Mouse (Mus musculus): ENCODE measurements around the gene Ppp2r3a.

- TF ChIP-seq RCOR1 (IDR thresholded peaks at IDR 0.05; ENCODE audit: low read depth, low read length) (no peak), MAX (IDR thresholded peaks at IDR 0.05; ENCODE audit: low read length) (no peak), CTCF (IDR thresholded peaks at IDR 0.05 in 2 of 3, conservative IDR thresholded peaks at IDR 0.05 in 1 of 3; ENCODE audit: control insufficient read depth in 1 of 3, insufficient read depth in 1 of 3, low read depth in 2 of 3, low read length in 3 of 3, poor library complexity in 1 of 3, severe bottlenecking in 1 of 3) (no peak), ELF1 (IDR thresholded peaks at IDR 0.05; ENCODE audit: low read depth, low read length) (no peak), JUND (IDR thresholded peaks at IDR 0.05; ENCODE audit: low read depth, low read length) (no peak), POLR2AphosphoS2 (IDR thresholded peaks at IDR 0.05; ENCODE audit: low read length) (no peak), GABPA (IDR thresholded peaks at IDR 0.05; ENCODE audit: low read depth, low read length) (no peak), NRF1 (IDR thresholded peaks at IDR 0.05; ENCODE audit: insufficient read depth, low read depth, low read length, poor library complexity, severe bottlenecking) (no peak), E2F4 (IDR thresholded peaks at IDR 0.05; ENCODE audit: borderline replicate concordance, low read depth, low read length) (no peak), TAL1 (IDR thresholded peaks at IDR 0.05; ENCODE audit: low read length) (no peak), POLR2AphosphoS5 (IDR thresholded peaks at IDR 0.05; ENCODE audit: borderline replicate concordance, low read depth, low read length) (no peak)
Measured at GRCm38 (mm10) chr9:101200627-101201026, 51.0 kb downstream of the Ppp2r3a start.
